Mouse (Mus musculus): ENCODE measurements around the gene Cpa1. TPM values are rescaled to one million over a fixed set of nuclear protein-coding genes. Genes with fewer than 3 reads are reported as not detected.

Gene Cpa1
- polyA plus RNA-seq, 1 experiment from 2014 or later, result 0.96 TPM

DNA sequence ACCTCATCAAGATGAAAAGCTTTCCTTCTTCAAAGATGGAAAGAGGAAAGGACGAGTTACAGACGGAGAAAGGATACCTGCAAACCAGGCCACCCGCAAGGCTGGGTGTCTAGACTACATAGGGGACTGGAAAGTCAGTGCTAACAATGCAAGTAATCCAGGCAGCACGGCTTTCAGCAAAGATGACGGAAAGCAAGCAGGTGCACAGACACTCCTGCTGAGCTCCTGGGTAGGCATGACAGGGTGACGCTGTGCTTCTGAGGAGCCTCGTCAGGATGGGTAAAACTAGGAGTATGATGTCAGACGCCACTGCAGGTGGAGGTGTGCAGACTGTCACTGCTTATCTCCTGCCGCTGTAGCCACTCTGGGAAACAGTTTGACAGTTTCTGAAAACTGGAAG lies 38.6 kb downstream of the Cpa1 start:
- H3K27ac ChIP-seq, result no peak overlapping the region
- no peak for ATAC-seq
- WGBS, result 65% methylated on average over 9 of the region's 9 CpGs

GRCm38 (mm10) chr6:30678482-30678881 lies 39.5 kb downstream of the Cpa1 start:
- peaks cover 56% of the 10 kb centered on the region for H3K4me1 ChIP-seq
- no peaks in the 10 kb centered on the region for H3K27me3 ChIP-seq
- H3K9me3 ChIP-seq (replicated peaks), result no peaks in the 10 kb centered on the region
- H3K4me3 ChIP-seq, result no peak overlapping the region
- 29% methylated on average over 6 of the region's 6 CpGs for WGBS
- H3K27ac ChIP-seq, result peak overlapping the region; percentile 68
- ATAC-seq, result peak; percentile 61
- H3K9ac ChIP-seq, result 0 out of 2 replicates have a peak overlapping the region, but pooled peaks have one; percentile 1
- no peak overlapping the region for H3K4me2 ChIP-seq
- H3K36me3 ChIP-seq (ENCODE audit: poor library complexity, severe bottlenecking), result no peaks in the 10 kb centered on the region

More for the DNA sequence above, 38.6 kb downstream of the Cpa1 start:
- Histone ChIP-seq H3K36me3 (ENCODE audit: poor library complexity, severe bottlenecking) (no peaks in the 10 kb centered on the region), H3K4me3 (no peak overlapping the region), H3K4me2 (no peak overlapping the region), H3K4me1 (peaks cover 56% of the 10 kb centered on the region), H3K27me3 (no peaks in the 10 kb centered on the region), H3K9ac (no peak overlapping the region), H3K9me3 (replicated peaks) (no peaks in the 10 kb centered on the region)

DNA sequence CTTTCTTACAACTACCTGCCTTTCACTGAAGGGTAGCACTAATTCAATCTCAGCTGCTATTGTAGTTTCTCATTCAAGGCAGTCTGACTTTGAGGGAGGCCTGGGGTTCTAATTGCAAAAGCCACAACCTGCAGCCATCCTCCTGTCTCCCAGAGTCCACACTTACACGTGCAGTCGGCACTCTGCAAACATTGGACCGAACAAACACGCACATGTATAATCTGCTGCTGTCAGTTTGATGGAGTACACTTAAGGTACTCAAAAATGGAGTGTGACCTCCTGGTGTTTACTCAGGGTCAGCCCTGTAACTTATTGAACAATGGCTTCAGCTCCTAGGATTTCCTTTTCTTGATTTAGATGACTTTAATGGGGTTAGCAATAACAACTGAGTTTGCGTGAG lies 40.5 kb downstream of the Cpa1 start:
- WGBS, result 64% methylated on average over 5 of the region's 5 CpGs
- Histone ChIP-seq H3K4me2 (no peak overlapping the region), H3K9ac (peak overlapping the region; percentile 30; the same call in 1 of the 2 replicates), H3K27me3 (no peaks in the 10 kb centered on the region), H3K4me3 (no peak overlapping the region), H3K27ac (peak overlapping the region; percentile 28; the same call in 1 of the 2 replicates), H3K9me3 (replicated peaks) (no peaks in the 10 kb centered on the region), H3K36me3 (ENCODE audit: poor library complexity, severe bottlenecking) (no peaks in the 10 kb centered on the region), H3K4me1 (peaks cover 45% of the 10 kb centered on the region)
- no peak for ATAC-seq

DNA sequence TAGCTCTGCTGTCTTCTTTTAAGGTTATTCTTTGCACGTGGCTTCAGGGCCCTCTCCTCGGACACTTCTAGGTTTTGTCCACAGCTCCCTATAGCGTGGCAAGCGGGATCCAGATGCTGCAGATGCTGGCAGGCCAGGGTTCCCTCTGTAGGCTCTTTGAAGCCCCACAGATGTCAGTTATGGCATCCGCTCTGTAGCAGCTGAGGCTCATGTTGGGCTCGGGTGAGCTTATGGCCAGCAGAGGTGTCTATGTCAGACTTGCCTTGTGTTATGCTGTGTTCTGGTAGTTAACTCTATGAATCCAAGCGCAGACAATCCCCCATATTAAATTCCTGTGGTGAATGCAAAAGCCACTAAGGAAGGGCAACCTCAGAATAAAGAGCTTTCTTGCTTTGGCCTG lies 41.4 kb downstream of the Cpa1 start:
- H3K9me3 ChIP-seq (replicated peaks), result no peaks in the 10 kb centered on the region
- no peak for ATAC-seq
- H3K4me1 ChIP-seq, result peaks cover 36% of the 10 kb centered on the region
- H3K27ac ChIP-seq, result no peak overlapping the region
- H3K27me3 ChIP-seq, result no peaks in the 10 kb centered on the region
- H3K36me3 ChIP-seq (ENCODE audit: poor library complexity, severe bottlenecking), result no peaks in the 10 kb centered on the region
- WGBS, result 86% methylated on average over 7 of the region's 7 CpGs
- no peak overlapping the region for H3K9ac ChIP-seq
- H3K4me3 ChIP-seq, result no peak overlapping the region
- H3K4me2 ChIP-seq, result no peak overlapping the region

DNA sequence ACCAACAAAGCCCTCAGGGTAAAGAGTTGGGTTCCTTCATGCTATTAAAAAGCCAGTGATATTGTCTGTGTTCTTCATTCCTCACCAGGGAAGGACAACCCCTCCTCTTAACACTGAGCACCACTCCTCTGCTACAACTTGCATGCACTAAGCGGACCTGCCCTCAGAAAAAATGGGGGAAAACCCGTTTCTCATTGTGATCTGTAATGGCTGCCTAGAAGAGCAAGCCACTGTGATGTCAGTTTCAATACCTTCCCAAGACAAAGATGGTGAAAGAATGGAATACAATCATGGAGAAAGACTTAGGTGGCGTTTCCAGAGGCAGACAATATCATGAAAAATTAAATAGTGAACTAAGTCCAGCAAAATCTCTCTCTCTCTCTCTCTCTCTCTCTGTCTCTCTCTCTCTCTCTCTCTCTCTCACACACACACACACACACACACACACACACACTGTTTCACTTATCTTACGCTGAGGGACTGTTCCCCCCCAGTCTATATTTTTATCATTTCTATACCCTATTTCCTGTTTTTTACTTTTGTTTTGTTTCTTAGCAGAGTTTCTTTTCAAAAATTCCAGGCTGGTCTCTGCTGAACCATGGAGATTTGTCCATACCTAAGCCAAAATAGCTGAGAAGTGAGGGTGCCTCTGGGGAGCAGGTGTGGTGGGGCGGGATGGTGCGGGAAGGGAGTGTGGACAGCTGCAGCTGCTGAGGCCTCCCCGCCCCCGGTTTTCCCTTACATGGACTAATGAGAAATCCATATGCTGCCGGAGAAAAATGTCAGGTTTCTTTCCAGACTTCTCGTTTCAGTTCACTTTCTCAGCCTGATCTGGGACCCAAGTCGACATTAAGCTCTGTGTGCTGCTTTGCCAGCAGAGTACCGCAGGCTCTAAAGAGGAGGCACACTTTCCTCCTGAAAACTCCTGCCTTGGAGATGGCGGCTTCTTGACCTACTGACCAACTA lies 43.2 kb downstream of the Cpa1 start:
- Histone ChIP-seq H3K9me3 (replicated peaks) (no peaks in the 10 kb centered on the region), H3K36me3 (ENCODE audit: poor library complexity, severe bottlenecking) (no peaks in the 10 kb centered on the region), H3K4me2 (no peak overlapping the region), H3K4me3 (no peak overlapping the region), H3K27ac (peak overlapping the region; percentile 35; the same call in 1 of the 2 replicates), H3K27me3 (no peaks in the 10 kb centered on the region), H3K4me1 (peaks cover 24% of the 10 kb centered on the region), H3K9ac (0 out of 2 replicates have a peak overlapping the region, but pooled peaks have one; percentile 26)
- ATAC-seq, result no peak
- 71% methylated on average over 13 of the region's 13 CpGs for WGBS

DNA sequence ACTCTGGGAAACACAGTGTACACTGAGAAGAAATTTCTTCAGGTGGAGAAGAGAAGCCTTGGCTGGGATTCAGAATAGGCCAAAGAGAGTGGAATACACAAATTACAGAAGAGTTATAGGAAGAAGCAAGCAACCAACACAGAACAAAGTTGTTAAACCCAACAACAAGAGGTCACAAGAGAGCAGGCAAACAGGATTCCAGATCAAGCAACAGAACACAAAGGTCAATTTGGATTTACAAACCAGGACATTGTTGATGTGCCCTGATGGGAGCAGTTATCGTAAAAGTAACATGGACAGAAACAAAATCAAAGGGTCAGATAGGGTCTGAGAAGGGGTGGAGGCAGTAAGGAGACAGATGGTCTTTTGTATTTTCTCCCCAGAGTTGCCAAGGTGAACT lies 45.6 kb downstream of the Cpa1 start:
- Histone ChIP-seq H3K4me1 (peaks cover 9% of the 10 kb centered on the region), H3K4me3 (no peak overlapping the region), H3K27me3 (no peaks in the 10 kb centered on the region), H3K9ac (no peak overlapping the region), H3K9me3 (replicated peaks) (no peaks in the 10 kb centered on the region), H3K27ac (no peak overlapping the region), H3K4me2 (no peak overlapping the region), H3K36me3 (ENCODE audit: poor library complexity, severe bottlenecking) (no peaks in the 10 kb centered on the region)
- ATAC-seq, result no peak
- 91% methylated on average over 1 of the region's 1 CpGs for WGBS

DNA sequence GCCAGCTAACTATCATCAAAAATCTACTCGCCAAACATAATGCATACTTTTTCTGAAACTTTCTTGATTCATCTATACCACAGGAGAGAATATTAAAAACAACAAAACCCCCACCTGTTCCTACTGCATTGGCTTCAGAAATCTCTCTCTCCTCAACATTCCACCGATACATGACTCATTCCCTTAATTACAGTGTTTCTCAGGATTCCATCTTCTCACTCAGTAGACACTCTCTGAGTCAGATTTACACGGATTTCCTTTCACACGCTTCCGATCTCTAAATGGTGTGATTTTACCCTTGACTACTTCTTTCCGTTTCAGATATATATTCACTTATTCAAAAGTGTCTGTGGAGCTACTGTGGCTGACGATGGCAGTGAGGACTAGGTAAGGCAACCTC lies 48.2 kb downstream of the Cpa1 start:
- peaks cover 9% of the 10 kb centered on the region for H3K4me1 ChIP-seq
- 95% methylated on average over 7 of the region's 7 CpGs for WGBS

DNA sequence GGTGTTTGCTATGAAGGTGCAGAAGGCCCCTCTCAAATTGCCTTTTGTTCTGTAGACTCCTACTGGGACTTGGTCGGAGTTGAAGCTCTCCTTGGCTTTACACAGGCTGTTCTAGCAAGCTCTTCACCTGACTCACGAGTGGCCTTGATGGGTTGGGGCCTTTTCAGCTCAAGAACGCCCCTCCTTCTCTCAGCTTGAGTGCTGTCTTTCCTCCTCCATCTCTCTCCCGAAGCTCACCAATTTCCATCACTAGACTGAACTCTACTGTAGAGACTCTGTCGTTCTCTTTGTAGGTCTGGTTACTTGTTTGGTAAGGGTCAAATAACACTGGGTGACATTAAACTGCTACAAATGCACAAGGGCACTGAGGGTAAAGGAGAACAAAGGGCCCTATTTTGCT lies 53.8 kb downstream of the Cpa1 start:
- ATAC-seq, result no peak
- Histone ChIP-seq H3K4me1 (peaks cover 21% of the 10 kb centered on the region), H3K27me3 (no peaks in the 10 kb centered on the region), H3K4me3 (peak overlapping the region; percentile 54), H3K4me2 (peak overlapping the region; percentile 69), H3K36me3 (ENCODE audit: poor library complexity, severe bottlenecking) (no peaks in the 10 kb centered on the region), H3K9me3 (replicated peaks) (no peaks in the 10 kb centered on the region), H3K27ac (peak overlapping the region; percentile 94), H3K9ac (peak overlapping the region; percentile 64)
- WGBS, result 72% methylated on average over 5 of the region's 5 CpGs

More for the DNA sequence above, 48.2 kb downstream of the Cpa1 start:
- no peak overlapping the region for H3K9ac ChIP-seq
- no peak overlapping the region for H3K4me3 ChIP-seq
- H3K9me3 ChIP-seq (replicated peaks), result no peaks in the 10 kb centered on the region
- H3K27ac ChIP-seq, result no peak overlapping the region
- H3K27me3 ChIP-seq, result no peaks in the 10 kb centered on the region
- H3K36me3 ChIP-seq (ENCODE audit: poor library complexity, severe bottlenecking), result no peaks in the 10 kb centered on the region
- ATAC-seq, result no peak
- H3K4me2 ChIP-seq, result no peak overlapping the region

- Histone ChIP-seq H3K4me1 (peaks cover 22% of the 10 kb centered on the region), H3K4me3 (peak within 1 kb of the TSS; percentile 54), H3K9ac (peak within 1 kb of the TSS; percentile 64), H3K4me2 (peak within 1 kb of the TSS; percentile 69), H3K27me3 (no peaks in the 10 kb centered on the region), H3K27ac (peak within 1 kb of the TSS; percentile 94), H3K36me3 (ENCODE audit: poor library complexity, severe bottlenecking) (no peaks in the 10 kb centered on the region), H3K9me3 (replicated peaks) (no peaks in the 10 kb centered on the region)
- ATAC-seq, result peak; percentile 99
- under 1% methylated on average over 41 of the region's 52 CpGs for WGBS
Measured at GRCm38 (mm10) chr6:30693350-30693991, 54.5 kb downstream of the Cpa1 start, which contains the start of gene Cep41. TSS of gene Cep41 (minus strand) at chr6:30693749.

DNA sequence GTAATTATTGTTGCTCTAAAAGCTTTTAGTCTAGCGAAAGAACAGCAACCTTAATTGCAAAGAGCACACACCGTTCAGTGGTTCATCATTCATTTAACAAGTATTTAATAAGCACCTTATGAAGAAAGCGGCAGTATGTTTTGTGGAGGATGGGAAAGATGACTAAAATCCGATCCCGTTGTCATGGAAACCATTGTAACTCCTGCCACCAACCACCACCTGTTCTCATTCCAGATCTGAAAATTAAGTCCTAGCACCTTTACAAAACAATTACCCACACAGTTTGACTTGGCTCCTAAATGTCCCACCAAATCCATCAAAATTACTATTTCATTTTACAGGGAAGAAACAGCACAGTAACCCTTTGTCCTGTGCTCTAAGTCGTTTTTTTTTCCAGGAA lies 55.2 kb downstream of the Cpa1 start:
- Histone ChIP-seq H3K4me1 (peaks cover 22% of the 10 kb centered on the region), H3K9me3 (replicated peaks) (no peaks in the 10 kb centered on the region), H3K36me3 (ENCODE audit: poor library complexity, severe bottlenecking) (no peaks in the 10 kb centered on the region), H3K4me3 (no peak overlapping the region), H3K27ac (peak overlapping the region; percentile 94), H3K4me2 (peak overlapping the region; percentile 69), H3K27me3 (no peaks in the 10 kb centered on the region), H3K9ac (no peak overlapping the region)
- peak; percentile 33 for ATAC-seq
- 15% methylated on average over 6 of the region's 6 CpGs for WGBS

Data from forebrain, embryonic 13.5 days (tissue).